Mouse (Mus musculus) liver, postnatal 0 days (tissue): ENCODE data around the gene Gm17359. TPM values are rescaled to one million over a fixed set of nuclear protein-coding genes. Genes with fewer than 3 reads are reported as not detected.

Source experiments
- ATAC-seq: fragments of 200-750 bp; cut with Nextera tagmentation; 2 replicates; pipeline ENCODE4 v1.8.0; 2017; ENCODE audit warnings: mild to moderate bottlenecking, moderate library complexity
- DNase-seq: peaks from one replicate; pipeline ENCODE4 v3.0.0-alpha.2; 2016
- H3K27ac ChIP-seq: fragments of 300-500 bp; sonication (generic); 2 replicates; pipeline ENCODE4 v1.5.1; 2014; ENCODE audit warnings: antibody characterized with exemption, moderate library complexity, mild to moderate bottlenecking, low read depth
- H3K27me3 ChIP-seq: fragments of 300-500 bp; sonication (generic); 2 replicates; pipeline ENCODE4 v1.6.1; 2014; ENCODE audit warnings: low read length, control low read depth, mixed read lengths; ENCODE audit not compliant: insufficient read depth
- H3K36me3 ChIP-seq: fragments of 300-500 bp; sonication (generic); replicated peaks from 2 replicates; pipeline ENCODE4 v1.6.1; 2014; ENCODE audit warnings: mild to moderate bottlenecking, control low read depth, low read length, moderate library complexity, mixed read lengths; ENCODE audit not compliant: insufficient read depth
- H3K4me1 ChIP-seq: fragments of 300-500 bp; sonication (generic); 2 replicates; pipeline ENCODE4 v1.6.1; 2014; ENCODE audit warnings: antibody characterized with exemption, mild to moderate bottlenecking, control low read depth; ENCODE audit not compliant: insufficient read depth
- H3K4me2 ChIP-seq: fragments of 300-500 bp; sonication (generic); 2 replicates; pipeline ENCODE4 v1.6.1; 2014; ENCODE audit warnings: low read depth, mild to moderate bottlenecking, low read length, moderate library complexity, mixed read lengths
- H3K4me3 ChIP-seq: fragments of 300-500 bp; sonication (generic); 2 replicates; pipeline ENCODE4 v1.5.1; 2014; ENCODE audit warnings: low read depth, low read length
- H3K9ac ChIP-seq: fragments of 300-500 bp; sonication (generic); replicated peaks from 2 replicates; pipeline ENCODE4 v1.6.1; 2014; ENCODE audit warnings: mild to moderate bottlenecking, moderate library complexity
- H3K9me3 ChIP-seq: fragments of 300-500 bp; sonication (generic); 2 replicates; pipeline ENCODE4 v1.6.1; 2016; ENCODE audit warnings: mild to moderate bottlenecking, control low read depth, low read length, mixed read lengths
- CTCF ChIP-seq: sonication (generic); IDR thresholded peaks from 2 replicates; pipeline ENCODE4 v1.5.1; 2016; ENCODE audit warnings: antibody characterized with exemption, low read depth
- EP300 ChIP-seq: IDR thresholded peaks from 2 replicates; pipeline ENCODE4 v1.6.1; 2016; ENCODE audit warnings: antibody characterized with exemption, low read depth, mild to moderate bottlenecking
- WGBS: fragments of 180-500 bp; shearing (Covaris S2); extraction: QIAGEN DNeasy Blood & Tissue Kit; methylation state at CpG from one replicate; pipeline ENCODE4 v1.1.7; 2014; ENCODE audit not compliant: insufficient replicate concordance; 5-methylcytosine and 5-hydroxymethylcytosine counted together
- polyA plus RNA-seq: library from polyadenylated mRNA; unstranded; fragments of >200 nt; fragmentation: Nextera tagmentation; extraction: Ambion mirVana; gene quantifications from 2 replicates; pipeline ENCODE4 v1.2.1, GENCODE M21; 2015

Gene Gm17359
- polyA plus RNA-seq, 1 experiment from 2014 or later: 0.09 TPM

- Histone ChIP-seq H3K4me3 (no peak overlapping the region), H3K27ac (no peak overlapping the region), H3K36me3 (no peaks in the 10 kb centered on the region), H3K4me1 (no peaks in the 10 kb centered on the region), H3K27me3 (no peaks in the 10 kb centered on the region), H3K9ac (no peak overlapping the region), H3K4me2 (no peak overlapping the region), H3K9me3 (no peaks in the 10 kb centered on the region)
- DNase-seq (no peak), ATAC-seq (no peak)
- no peak for TF ChIP-seq EP300
- TF ChIP-seq CTCF: no peak
- 85% methylated on average over 7 of the region's 7 CpGs for WGBS
Observed at GRCm38 (mm10) chr3:79449361-79449760, 112.9 kb downstream of the Gm17359 start.

GRCm38 (mm10) chr3:79452696-79453263 lies 116.3 kb downstream of the Gm17359 start:
- Histone ChIP-seq H3K4me1 (no peaks in the 10 kb centered on the region), H3K27ac (no peak overlapping the region), H3K4me2 (no peak overlapping the region), H3K36me3 (0 out of 2 replicates have a peak, but pooled peaks cover 2% of the 10 kb centered on the region), H3K4me3 (no peak overlapping the region), H3K27me3 (no peaks in the 10 kb centered on the region), H3K9me3 (no peaks in the 10 kb centered on the region), H3K9ac (no peak overlapping the region)
- 89% methylated on average over 14 of the region's 14 CpGs for WGBS
- TF ChIP-seq CTCF (no peak), EP300 (no peak)
- no peak for ATAC-seq
- DNase-seq: no peak

GRCm38 (mm10) chr3:79455761-79456160 lies 119.3 kb downstream of the Gm17359 start:
- Histone ChIP-seq H3K4me1 (no peaks in the 10 kb centered on the region), H3K9me3 (no peaks in the 10 kb centered on the region), H3K4me2 (no peak overlapping the region), H3K27me3 (no peaks in the 10 kb centered on the region), H3K4me3 (no peak overlapping the region), H3K36me3 (peaks cover 22% of the 10 kb centered on the region), H3K9ac (no peak overlapping the region), H3K27ac (no peak overlapping the region)
- 88% methylated on average over 11 of the region's 11 CpGs for WGBS
- DNase-seq (no peak), ATAC-seq (no peak)
- TF ChIP-seq CTCF (no peak), EP300 (no peak)

GRCm38 (mm10) chr3:79458651-79459275 lies 122.3 kb downstream of the Gm17359 start:
- Histone ChIP-seq H3K27me3 (no peaks in the 10 kb centered on the region), H3K4me2 (no peak overlapping the region), H3K9me3 (no peaks in the 10 kb centered on the region), H3K36me3 (peaks cover 40% of the 10 kb centered on the region), H3K4me3 (no peak overlapping the region), H3K27ac (no peak overlapping the region), H3K9ac (no peak overlapping the region), H3K4me1 (no peaks in the 10 kb centered on the region)
- WGBS: 81% methylated on average over 14 of the region's 14 CpGs
- ATAC-seq (no peak), DNase-seq (no peak)
- TF ChIP-seq CTCF: no peak
- TF ChIP-seq EP300: no peak

- H3K4me3 ChIP-seq: no peak overlapping the region
- WGBS: 91% methylated on average over 5 of the region's 5 CpGs
- no peak for TF ChIP-seq CTCF
- no peak for TF ChIP-seq EP300
- H3K9me3 ChIP-seq: no peaks in the 10 kb centered on the region
- no peak for ATAC-seq
- no peak overlapping the region for H3K4me2 ChIP-seq
- H3K36me3 ChIP-seq: peaks cover 34% of the 10 kb centered on the region
- no peaks in the 10 kb centered on the region for H3K4me1 ChIP-seq
- H3K9ac ChIP-seq: no peak overlapping the region
- H3K27me3 ChIP-seq: no peaks in the 10 kb centered on the region
- H3K27ac ChIP-seq: no peak overlapping the region
- DNase-seq: no peak
Observed at GRCm38 (mm10) chr3:79469440-79469839, 133.0 kb downstream of the Gm17359 start.

- no peak overlapping the region for H3K4me3 ChIP-seq
- H3K27me3 ChIP-seq: no peaks in the 10 kb centered on the region
- peaks cover 21% of the 10 kb centered on the region; the same call in 1 of the 2 replicates for H3K36me3 ChIP-seq
- no peak overlapping the region for H3K9ac ChIP-seq
- DNase-seq (no peak), ATAC-seq (no peak)
- WGBS: 85% methylated on average over 5 of the region's 5 CpGs
- H3K9me3 ChIP-seq: no peaks in the 10 kb centered on the region
- TF ChIP-seq CTCF (no peak), EP300 (no peak)
- H3K27ac ChIP-seq: no peak overlapping the region
- no peak overlapping the region for H3K4me2 ChIP-seq
- no peaks in the 10 kb centered on the region for H3K4me1 ChIP-seq
Observed at GRCm38 (mm10) chr3:79472362-79472761, 135.9 kb downstream of the Gm17359 start.
